Mouse (Mus musculus): ENCODE measurements around the gene Ifitm1.
"Not testable (repeated sequence)": the region's sequence is repeated elsewhere in the genome, so short reads cannot be mapped to it uniquely, and the experiment has no call there.

Ifitm1 gene

DNA sequence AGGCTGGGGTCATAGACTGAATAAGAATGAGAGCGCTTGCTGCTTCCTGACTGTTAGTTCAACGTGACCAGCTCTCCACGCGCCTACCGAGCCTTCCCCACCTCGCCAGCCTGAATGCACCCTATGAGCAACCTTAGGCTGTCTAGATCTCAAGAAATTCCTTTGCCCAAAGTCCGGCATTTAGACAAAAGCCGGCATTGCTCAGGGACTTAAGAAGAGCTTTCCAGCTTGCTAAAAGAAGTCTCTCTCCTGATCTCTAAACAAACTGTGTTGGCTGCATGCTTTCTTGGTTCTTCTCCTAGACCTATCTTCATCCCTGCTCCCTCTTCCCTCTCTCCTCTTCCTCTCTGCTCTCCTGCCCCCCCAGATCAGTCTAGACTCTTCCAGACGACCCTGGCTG is 7.9 kb downstream of the Ifitm1 start:
- DNase-seq (ENCODE audit: low spot score) = no peak

DNA sequence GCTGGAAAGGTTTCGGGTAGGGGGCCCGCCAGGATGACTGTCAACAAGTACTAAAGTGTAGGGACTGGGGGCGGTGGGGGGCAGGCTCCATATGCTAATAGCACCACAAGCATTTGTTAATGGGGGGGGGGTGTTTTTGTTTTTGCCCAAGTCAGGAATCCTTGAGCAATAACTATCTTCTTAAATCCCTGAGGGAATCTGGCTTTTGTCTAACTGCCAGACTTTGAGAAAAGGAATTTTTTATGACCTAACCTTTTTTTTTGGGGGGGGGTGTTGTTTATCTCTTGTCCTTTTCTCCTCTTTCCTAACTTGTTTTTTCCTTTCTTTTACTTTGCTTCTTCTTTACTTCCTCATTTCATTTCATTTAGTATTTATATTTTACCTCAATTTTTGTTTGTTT is 8.4 kb downstream of the Ifitm1 start:
- DNase-seq (ENCODE audit: low spot score) = no peak

DNA sequence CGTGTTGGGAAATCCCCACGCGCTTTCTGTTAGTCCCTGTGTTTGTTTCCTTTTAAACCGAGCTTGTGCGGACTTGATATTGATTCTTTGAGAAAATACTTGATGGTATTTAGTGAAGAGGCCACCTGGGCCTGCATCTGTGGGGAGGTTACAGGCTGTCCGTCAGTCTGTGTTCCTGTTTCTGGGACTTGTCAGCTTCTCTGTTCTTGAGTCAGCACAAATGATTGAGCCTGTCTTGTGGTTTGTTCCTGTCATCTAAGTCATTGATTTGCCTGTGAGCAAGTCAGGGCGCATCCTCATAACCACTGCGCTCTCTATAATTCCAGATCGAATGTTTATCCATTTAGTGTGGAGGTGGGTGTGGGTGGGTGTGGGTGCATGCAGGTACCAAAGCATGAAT is 9.7 kb downstream of the Ifitm1 start:
- not testable (repeated sequence) for DNase-seq (ENCODE audit: low spot score)

DNA sequence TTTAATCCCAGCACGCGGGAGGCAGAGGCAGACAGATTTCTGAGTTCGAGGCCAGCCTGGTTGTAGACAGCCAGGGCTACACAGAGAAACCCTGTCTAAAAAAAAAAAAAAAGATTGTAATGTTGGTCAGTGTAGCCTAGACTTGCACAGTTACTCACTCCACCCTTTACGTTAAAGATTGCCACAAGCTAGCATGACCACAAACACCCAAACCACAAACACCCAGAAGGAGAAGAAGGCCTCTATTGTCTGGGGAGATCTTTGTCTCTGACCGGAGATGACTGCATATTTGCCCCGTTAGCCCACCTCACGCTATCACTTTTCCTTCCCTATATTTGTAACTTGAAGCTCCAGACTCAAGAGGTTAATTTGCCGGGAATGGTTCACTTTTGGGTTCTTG is 14.7 kb downstream of the Ifitm1 start:
- no peak for DNase-seq (ENCODE audit: low spot score)

DNA sequence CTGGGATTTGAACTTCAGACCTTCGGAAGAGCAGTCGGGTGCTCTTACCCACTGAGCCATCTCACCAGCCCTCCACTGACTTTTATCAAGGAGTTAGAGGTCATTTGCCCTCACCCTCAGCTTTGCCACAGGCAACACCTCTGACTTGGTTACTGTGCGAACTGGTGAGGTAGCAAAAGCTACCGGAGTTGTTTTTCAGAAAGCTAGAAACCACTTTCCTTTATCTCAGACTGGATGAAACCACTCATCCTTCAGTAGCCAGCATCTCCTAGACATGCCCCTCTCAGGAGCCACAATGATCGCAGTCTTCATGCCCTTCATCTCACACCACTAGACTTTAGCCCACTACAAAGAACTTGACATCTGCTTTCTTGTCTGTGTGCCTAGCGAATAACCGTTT is 15.9 kb downstream of the Ifitm1 start:
- DNase-seq (ENCODE audit: low spot score) = no peak

DNA sequence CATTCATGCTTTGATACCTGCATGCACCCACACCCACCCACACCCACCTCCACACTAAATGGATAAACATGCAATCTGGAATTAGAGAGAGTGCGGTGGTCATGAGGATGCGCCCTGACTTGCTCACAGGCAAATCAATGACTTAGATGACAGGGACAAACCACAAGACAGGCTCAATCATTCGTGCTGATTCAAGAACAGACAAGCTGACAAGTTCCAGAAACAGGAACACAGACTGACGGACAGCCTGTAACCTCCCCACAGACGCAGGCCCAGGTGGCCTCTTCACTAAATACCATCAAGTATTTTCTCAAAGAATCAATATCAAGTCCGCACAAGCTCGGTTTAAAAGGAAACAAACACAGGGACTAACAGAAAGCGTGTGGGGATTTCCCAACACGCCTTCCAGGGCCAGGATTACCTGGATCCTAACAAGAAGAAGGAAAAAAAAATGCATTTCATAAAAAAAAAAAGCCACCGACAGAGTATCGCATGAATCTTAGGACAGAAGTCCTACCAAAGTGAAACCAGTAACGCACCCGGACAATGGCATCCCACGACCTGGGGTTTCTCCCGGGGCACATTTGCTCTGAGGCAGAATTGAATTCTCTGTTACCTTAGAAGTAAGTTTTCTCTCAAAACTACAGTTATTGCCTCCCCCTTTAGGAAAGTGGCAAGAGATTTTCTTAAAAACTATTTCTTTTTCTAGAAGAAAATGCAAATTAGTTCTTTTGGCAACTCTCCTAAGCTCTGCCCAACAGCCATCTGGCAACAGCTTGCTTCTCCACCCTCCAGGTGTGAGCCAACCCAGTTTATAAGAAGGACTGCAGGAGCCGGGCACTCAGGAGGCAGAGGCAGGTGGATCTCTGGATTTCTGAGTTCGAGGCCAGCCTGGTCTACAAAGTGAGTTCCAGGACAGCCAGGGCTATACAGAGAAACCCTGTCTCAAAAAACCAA is 20.4 kb downstream of the Ifitm1 start:
- DNase-seq (ENCODE audit: low spot score) = peak; percentile 13

DNA sequence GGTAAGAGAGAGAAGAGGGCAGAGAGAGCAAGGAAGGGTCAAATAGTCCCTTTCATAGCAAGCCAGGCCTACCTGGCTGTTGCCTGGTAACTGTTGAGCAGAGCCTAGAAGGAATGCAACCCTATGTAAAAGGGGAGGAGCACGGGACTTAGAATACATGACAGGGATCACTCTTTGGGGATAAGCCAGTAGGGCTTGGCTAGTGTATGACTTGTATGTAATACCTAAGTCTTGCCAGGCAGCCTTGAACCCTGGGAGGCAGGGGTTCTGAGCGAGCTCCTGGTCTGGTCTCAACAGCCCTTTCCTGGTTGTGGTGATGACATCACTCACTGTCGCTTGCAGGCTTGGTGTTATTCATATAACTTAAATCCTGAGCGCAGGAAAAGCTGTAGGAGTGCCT is 22.0 kb downstream of the Ifitm1 start:
- no peak for DNase-seq (ENCODE audit: low spot score)

DNA sequence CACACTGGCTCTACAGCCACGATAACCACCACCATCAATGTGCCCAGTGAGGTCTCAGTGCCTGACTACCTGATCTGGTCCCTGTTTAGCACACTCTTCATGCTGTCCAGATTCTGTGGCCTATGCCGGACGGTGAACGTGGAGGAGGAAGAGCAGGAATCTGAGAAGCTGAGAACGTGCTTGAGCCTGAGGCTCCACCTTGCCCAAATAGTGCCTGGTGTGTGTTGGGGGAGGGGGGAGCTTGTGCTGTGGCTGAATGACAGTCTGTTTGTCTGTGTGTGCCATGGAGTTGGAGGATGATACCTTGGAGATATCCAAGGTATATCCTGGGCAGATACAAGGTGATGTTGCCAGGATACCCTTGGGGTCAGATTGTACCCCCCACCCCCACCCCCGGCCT is 23.2 kb downstream of the Ifitm1 start:
- no peak for DNase-seq (ENCODE audit: low spot score)

DNA sequence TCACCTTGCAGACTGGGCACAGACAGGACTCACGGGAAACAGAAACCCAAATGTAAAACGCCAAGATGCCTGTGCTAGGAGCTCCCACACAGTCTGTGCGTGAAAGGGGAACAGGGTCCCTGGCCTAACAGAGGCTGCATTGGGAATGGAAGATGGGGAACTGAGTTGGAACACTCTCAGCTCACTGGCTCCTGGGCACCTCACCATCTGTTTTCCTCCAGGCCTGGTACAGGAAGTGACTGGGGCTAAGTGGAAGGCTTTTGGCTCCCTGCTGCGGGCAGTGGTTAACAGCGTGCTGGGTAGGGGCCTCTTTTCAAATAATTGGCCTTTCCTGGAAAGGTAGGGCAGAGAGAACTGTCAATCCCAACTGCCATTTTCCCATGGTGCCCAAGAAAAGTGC is 23.6 kb downstream of the Ifitm1 start:
- DNase-seq (ENCODE audit: low spot score) = no peak

DNA sequence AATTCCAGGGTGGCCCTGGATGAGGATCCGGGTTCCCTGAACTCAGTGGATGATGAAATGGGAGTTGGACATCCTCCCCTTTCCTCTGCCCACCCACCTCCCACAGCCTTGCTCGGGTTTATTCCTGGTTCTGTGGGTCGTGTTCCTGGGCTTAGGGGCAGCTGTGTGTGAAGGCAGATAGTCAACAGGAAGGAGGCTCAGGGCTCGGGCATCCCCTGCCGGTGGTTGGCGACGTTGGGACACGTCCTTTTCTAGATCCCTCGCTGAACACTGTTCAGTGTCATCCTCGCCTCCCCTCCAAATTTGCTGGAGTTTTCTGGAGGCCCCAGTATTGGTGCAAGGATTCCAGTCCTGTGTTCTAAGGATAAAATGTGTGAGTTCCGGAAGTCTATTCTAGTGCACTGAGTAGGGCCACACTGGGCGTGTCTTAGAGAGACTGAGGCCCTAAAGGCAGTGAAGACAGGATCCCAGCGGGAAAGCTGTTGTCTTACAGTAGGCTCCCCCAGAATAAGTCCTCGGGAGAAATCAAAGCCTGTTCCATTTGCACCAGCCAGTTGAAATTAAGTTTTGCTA is 24.2 kb downstream of the Ifitm1 start:
- DNase-seq (ENCODE audit: low spot score) = no peak

DNA sequence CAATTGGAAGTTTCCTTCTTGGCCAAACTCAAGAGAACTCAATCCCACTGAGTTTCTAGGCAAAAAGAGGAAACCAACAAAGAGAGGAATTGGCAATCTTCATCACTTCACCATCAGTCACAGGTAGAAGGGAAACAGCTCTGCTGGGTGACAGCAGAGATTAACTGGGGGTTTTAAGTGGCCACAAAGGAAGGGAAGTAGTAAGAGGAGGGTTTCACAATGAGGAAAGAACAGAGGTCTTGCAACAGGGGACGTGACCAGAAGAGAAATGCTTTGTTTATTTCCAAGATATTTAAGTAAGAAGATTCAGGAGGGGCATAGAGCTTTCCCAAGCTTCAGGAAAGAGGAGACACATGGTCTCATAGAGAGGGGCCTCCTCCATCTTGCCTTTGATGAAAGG is 30.8 kb downstream of the Ifitm1 start:
- no peak for DNase-seq (ENCODE audit: low spot score)

DNA sequence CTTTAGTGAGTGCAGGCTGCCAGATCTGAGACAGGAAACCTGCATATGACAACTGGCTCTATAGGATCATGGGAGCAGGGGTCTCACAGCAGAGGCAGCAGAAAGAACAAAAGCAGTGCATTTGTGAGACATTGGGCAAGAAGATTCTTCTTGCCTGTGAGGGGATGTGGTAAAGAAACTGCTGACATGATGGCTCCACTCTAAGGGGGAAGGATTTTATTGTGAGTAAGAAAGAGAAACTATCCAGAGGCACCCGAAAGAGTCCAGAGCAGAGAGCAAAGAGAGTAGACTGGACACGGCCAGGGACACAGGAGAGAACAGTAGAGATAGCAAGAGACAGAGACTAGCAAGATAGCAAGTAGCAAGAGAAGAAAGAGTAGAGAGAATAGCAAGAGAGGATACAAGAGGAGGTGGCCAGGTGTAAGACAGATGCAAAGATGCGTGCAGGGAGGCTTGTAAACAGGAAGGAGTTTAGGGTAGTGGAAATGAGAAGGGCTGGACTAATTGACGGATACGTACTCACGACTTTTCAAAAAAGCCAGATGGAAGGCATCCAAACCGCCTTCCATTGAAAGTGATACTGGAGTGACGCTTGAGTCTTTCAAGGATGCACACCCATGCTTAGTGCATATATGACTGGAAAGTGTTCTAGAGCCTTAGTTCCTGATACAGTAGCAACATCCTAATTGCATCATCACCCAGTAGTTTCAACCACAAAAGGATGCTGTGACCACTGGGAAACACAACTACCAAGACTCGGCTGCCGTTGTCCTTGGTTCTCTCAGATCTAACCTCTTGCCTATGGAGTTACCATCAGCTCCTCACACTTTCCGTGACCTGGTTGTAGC is 32.1 kb downstream of the Ifitm1 start:
- DNase-seq (ENCODE audit: low spot score) = no peak

DNA sequence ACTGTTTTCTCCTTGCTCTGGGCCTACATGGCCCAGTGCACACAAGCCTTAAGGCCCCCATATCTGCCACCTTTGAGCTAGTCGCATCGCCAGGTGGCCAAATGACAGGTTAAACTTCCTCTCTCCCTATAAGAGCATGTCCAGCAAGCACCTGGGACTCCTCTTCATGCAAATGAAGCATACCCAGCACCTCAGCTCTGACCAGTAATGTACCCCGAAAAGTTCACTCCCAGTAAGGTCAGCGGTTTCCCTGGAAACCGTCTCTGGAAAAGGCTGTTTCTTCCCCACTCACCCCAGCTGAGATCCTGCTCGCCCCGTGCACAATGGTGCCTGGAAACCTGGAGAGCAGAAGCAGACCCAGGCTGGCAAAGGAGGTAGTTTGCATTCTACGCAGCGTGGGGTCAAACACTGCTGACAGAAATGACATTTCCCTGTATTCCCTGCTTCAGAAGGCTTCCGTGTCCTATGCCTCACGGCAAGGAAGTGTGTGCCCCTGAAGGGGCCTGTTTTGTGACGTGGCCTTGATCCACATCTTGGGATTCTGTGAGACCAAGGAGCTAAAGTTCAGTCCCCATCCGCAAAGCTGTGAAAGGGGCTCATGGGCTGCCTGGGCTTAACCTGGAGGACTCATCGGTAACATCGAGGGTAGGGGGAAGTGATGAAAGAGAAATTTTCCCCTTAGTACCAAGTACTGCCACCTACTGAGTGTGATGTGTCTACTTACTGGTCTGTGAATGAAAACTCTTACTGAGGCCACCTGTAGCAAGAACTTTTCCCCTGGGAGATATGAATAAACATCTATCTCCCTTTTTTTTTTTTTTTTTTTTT is 34.1 kb downstream of the Ifitm1 start:
- DNase-seq (ENCODE audit: low spot score) = no peak

DNA sequence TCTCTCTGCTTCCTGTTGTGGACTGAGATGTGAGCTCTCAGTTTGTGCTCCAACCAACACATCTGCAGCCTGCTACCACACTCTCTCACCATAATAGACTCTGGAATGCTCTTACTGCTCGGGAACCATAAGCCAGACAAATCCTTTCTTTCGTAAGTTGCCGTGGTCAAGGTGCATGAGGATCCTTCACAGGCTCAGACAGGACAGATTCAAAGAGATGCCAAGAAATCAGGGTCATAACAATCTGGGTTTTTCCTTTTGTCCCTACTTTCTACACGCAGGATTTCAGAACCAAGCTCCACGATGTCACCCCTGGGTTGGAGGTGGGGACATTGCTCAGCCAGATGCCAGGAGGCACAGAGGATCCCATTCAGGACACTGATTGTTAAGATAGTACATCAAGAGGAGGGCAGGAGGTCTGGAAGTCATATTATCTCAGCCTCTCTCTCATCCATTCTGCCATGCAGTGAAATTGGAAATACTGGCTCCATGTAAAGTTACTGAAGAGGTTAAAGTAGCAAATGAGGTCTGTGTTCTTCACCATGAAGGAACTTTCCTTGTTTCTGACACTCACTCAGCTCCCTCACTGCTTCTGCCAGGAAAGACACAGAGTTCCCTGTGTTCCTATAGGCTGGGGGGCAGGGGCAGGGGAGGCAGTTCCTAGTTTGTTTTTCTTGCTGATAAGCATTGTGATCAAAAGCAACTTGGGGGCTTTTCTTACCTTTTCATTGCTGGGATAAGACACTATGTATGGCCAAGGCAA is 36.4 kb downstream of the Ifitm1 start:
- no peak for DNase-seq (ENCODE audit: low spot score)

DNA sequence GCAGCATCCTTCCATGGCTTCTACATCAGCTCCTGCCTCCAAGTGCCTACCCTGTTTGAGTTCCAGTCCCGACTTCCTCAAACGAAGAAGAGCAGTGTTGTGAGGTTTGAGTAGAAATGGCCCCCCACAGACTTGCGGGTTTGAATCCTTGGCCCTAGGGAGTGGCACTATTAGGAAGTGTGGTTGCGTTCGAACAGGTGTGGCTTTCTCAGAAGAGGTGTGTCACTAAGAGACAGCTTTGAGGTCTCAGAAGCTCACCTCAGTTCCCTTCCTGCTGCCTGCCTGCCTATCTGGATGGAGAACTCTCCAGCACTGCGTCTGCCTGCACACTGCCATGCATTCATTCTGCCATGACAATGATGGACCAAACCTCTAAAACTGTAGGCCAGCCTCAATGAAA is 39.4 kb downstream of the Ifitm1 start:
- DNase-seq (ENCODE audit: low spot score) = no peak

DNA sequence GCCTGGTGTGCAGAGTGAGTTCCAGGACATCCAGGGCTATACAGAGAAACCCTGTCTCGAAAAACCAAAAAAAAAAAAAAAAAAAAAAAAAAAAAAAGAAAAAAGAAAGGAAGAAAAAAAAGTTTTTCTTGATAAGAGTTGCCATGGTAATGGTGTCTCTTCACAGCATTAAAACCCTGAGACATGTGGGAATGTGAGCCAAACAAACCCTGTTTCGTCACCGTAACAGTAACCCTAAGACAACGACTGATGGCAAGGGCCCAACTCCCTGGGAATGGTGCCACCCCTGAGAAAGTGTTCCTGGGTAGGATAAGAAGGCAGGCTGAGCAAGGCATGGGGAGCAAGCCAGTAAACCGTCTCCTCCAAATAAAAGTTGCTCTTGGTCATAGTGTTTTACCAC is 39.9 kb downstream of the Ifitm1 start:
- DNase-seq (ENCODE audit: low spot score) = no peak

DNA sequence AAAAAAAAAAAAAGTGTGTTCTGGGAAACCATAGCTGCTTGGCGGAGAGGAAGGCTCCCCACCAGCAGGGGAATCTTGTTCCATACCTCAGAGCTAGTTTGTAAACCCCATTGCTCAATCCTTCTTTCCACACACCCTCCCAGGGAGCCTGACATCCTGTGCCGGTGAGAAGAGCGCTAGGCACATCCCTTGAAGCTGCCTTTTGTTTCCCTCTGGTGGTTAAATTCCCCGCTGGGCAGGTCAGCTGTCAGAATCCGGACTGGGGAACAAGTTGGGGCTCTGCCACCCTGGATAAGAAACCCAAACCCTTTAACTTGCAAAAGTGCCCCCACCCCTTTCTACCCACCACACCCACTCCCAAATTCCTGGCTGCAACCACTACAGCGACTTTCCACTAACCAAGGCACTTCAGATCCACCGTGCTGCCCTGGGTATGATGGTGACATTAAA is 41.3 kb downstream of the Ifitm1 start:
- peak; percentile 58 for DNase-seq (ENCODE audit: low spot score)

DNA sequence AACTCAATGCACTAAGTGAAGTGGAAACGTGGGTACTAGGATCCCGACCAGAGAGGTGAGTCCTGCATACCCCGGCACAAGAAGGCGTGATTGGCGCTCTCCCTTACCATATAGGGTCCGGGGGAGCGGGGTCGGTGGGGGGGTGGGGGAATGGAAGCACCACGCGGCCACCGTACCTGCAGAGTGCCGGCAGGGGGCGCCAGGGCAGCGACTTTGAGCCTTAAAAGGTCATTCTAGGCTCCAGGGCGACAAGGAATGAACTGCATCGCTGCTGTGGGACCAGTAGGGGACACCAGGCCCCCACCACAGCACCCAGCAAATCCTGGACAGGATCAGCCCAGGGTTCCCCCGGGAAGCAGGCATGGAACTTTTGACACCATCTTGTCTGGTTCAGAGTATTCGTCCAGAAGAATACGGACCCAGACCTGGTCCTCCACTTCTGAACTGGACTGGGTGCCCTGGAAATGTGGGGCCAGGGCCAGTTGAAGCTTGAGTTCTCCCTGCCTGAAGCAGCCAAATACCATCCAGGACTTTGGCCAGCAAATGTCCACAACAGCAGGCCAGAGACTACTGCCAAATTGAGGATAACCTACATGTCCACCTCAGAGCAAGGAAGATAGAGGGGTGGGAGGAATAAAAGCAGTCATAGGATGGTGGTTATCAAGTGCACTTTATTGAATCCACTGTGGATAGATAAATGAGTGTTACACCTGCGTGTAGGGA is 42.1 kb downstream of the Ifitm1 start:
- peak; percentile 90 for DNase-seq (ENCODE audit: low spot score)

DNA sequence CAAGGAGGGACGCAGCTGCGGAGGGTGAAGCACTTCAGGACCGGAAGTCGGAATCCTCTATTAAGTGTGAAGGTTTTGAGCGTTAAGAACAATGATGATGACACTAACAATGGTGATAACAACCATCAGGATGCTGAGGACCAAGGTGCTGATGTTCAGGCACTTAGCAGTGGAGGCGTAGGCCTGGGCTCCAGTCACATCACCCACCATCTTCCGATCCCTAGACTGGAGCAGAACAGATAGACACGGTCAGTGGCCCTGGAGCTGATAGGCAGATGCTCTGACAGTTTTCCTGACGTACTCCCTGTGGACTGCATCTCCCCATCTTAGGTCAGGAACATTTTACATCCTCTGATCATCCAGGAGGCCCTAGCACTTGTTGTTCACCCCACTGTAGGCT is 42.6 kb downstream of the Ifitm1 start:
- DNase-seq (ENCODE audit: low spot score) = peak; percentile 9

DNA sequence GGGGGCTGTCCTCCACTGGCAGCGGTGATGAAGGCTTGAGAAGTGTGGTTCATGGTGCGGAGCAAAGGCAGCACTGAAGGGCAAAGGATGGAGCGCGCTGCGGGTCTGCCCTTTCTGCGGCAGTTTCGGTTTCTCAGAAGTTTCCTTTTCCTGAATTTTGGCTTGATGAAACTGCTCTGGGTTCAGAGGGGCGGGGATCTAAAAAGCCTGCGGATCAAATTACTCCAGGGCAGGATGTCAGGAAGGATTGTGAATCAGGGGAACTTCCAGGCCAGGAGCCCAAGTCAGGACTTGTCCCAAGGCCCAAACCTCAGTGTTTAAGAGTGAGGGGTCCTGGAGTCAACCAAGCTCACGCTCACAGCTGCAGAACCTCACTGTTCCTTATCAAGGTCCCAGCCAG is 43.6 kb downstream of the Ifitm1 start, which contains the start of gene Ifitm3:
TSS of gene Ifitm3 (minus strand) at position 178 of the 400 bp plus-strand sequence.
- peak; percentile 54 for DNase-seq (ENCODE audit: low spot score)
